ENCODE assay signal across 8 mouse cellular contexts in the genomic region with DNA sequence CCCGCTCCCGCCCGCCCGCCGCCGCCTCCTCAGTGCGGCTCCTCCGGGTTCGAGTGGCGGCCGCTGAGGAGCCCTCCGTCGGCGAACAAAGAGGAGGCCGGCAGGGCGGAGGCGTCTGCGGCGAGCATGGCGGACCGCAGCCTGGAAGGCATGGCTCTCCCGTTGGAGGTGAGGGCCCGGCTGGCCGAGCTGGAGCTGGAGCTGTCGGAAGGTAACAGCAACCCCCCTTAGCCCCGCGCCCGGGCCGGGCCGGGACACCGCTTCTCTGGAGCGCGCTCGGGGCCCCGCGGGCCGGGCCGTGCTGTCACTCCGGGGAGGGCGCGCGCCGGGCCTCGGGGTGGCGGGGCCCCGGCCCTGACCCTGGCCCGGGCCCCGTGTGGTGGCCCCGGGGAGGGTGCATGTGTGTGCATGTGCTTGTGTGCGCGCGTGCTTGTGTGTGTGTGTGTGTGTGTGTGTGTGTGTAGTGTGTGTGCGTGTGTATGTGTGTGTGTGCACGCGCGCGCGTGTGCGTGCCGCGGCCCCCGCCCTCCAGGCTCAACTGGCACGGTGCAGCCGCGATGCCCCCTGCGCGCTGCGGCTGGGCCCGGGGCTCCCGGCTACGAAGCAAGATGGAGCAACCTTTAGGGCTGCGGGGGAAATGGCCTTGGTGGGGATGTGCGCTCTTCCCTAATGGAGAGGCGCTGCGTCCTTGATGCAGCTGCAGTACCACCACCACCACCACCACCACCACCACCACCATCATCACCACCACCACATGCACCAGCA. TPM values are rescaled to one million over a fixed set of nuclear protein-coding genes. Genes with fewer than 3 reads are reported as not detected.
DNase-seq lines count a peak whose midpoint lies in the region; ATAC-seq and TF ChIP-seq lines count a peak whose summit lies in the region.

No protein-coding gene starts in this region.

- no peaks in the 10 kb centered on the region for H3K9me3 ChIP-seq in kidney, embryonic 16.5 days (ENCODE audit: low read length)
- no peaks in the 10 kb centered on the region for H3K9me3 ChIP-seq in liver, embryonic 12.5 days (replicated peaks)
- H3K9me3 ChIP-seq in neural tube, embryonic 11.5 days (ENCODE audit: control insufficient read depth, low read length) = no peaks in the 10 kb centered on the region

- 1% methylated on average over 55 of the region's 75 CpGs for WGBS in heart, adult 2 months
- under 1% methylated on average over 61 of the region's 75 CpGs for WGBS in kidney, embryonic 16.5 days
- WGBS in liver, embryonic 12.5 days (ENCODE audit: insufficient replicate concordance) = under 1% methylated on average over 71 of the region's 75 CpGs
- under 1% methylated on average over 45 of the region's 75 CpGs for WGBS in neural tube, embryonic 11.5 days

- TF ChIP-seq POLR2A in heart, adult 2 months (IDR thresholded peaks at IDR 0.05; ENCODE audit: insufficient read depth, low read depth, low read length) = no peak

- TF ChIP-seq CTCF in heart, adult 2 months (IDR thresholded peaks at IDR 0.05) = no peak

- intact Hi-C loops in heart, adult 2 months (cut with DNase I) = loop anchor here (1.0 to 5.0 kb wide), 6 partner anchors 95 to 490 kb away; partner anchors contain the start of genes Gtpbp4, Larp4b and Zmynd11

- no peak for TF ChIP-seq EP300 in heart, adult 2 months (IDR thresholded peaks at IDR 0.05; ENCODE audit: insufficient read depth, low read depth, low read length)

- ATAC-seq in kidney, embryonic 16.5 days (ENCODE audit: low FRiP score, low TSS enrichment) = peak; percentile 85
- ATAC-seq in liver, embryonic 12.5 days = peak; percentile 69
- peak; percentile 84 for ATAC-seq in neural tube, embryonic 11.5 days (ENCODE audit: insufficient read depth, low FRiP score, low TSS enrichment)

- peak; percentile 61 to 65 for DNase-seq in right cerebral cortex, postnatal 10 days (ENCODE audit: low spot score in 2 of 2)
- no peak for DNase-seq in right cerebral cortex, postnatal 25 days
- peak; percentile 79 for DNase-seq in embryo, embryonic 9.5 days (ENCODE audit: extremely low spot score)
- peak; percentile 71 to 78 for DNase-seq in heart, adult 2 months
- peak; percentile 72 for DNase-seq in neural tube, embryonic 11.5 days (ENCODE audit: low spot score)
- DNase-seq in testis, postnatal 14 days (ENCODE audit: low spot score) = peak; percentile 68

- peak overlapping the region; percentile 86 for H3K4me3 ChIP-seq in heart, adult 2 months
- peak overlapping the region; percentile 93 for H3K4me3 ChIP-seq in kidney, embryonic 16.5 days (ENCODE audit: low read length)
- peak overlapping the region; percentile 63 for H3K4me3 ChIP-seq in liver, embryonic 12.5 days
- peak overlapping the region; percentile 93 for H3K4me3 ChIP-seq in neural tube, embryonic 11.5 days (ENCODE audit: low read depth, low read length)

- peak overlapping the region; percentile 98 for H3K9ac ChIP-seq in heart, adult 2 months (ENCODE audit: low read depth, low read length)
- peak overlapping the region; percentile 97 for H3K9ac ChIP-seq in kidney, embryonic 16.5 days (replicated peaks; ENCODE audit: low read length)
- peak overlapping the region; percentile 70 for H3K9ac ChIP-seq in liver, embryonic 12.5 days
- H3K9ac ChIP-seq in neural tube, embryonic 11.5 days (ENCODE audit: low read length) = peak overlapping the region; percentile 98

- H3K27ac ChIP-seq in heart, adult 2 months = peak overlapping the region; percentile 96
- peak overlapping the region; percentile 98 for H3K27ac ChIP-seq in kidney, embryonic 16.5 days (ENCODE audit: low read length)
- H3K27ac ChIP-seq in liver, embryonic 12.5 days = peak overlapping the region; percentile 74
- peak overlapping the region; percentile 96 for H3K27ac ChIP-seq in neural tube, embryonic 11.5 days (ENCODE audit: low read depth, low read length)

- peaks cover 5% of the 10 kb centered on the region; the same call in 1 of the 2 replicates for H3K4me1 ChIP-seq in heart, adult 2 months (ENCODE audit: control insufficient read depth, insufficient read depth, low read length)
- peaks cover 14% of the 10 kb centered on the region for H3K4me1 ChIP-seq in kidney, embryonic 16.5 days (ENCODE audit: insufficient read depth, low read length)
- peaks cover 8% of the 10 kb centered on the region; the same call in 1 of the 2 replicates for H3K4me1 ChIP-seq in liver, embryonic 12.5 days
- peaks cover 9% of the 10 kb centered on the region for H3K4me1 ChIP-seq in neural tube, embryonic 11.5 days (ENCODE audit: control insufficient read depth, insufficient read depth, low read length)

- H3K79me2 ChIP-seq in heart, adult 2 months (replicated peaks; ENCODE audit: control insufficient read depth, insufficient read depth, low read length) = peaks cover 4% of the 10 kb centered on the region

- H3K4me2 ChIP-seq in kidney, embryonic 16.5 days (replicated peaks; ENCODE audit: low read depth, low read length) = peak overlapping the region; percentile 95
- peak overlapping the region; percentile 79 for H3K4me2 ChIP-seq in liver, embryonic 12.5 days
- H3K4me2 ChIP-seq in neural tube, embryonic 11.5 days (ENCODE audit: low read depth) = peak overlapping the region; percentile 76

- peaks cover 17% of the 10 kb centered on the region for H3K36me3 ChIP-seq in heart, adult 2 months (ENCODE audit: control insufficient read depth, insufficient read depth, low read length)
- H3K36me3 ChIP-seq in kidney, embryonic 16.5 days (ENCODE audit: insufficient read depth, low read length) = no peaks in the 10 kb centered on the region
- H3K36me3 ChIP-seq in liver, embryonic 12.5 days = no peaks in the 10 kb centered on the region
- H3K36me3 ChIP-seq in neural tube, embryonic 11.5 days (ENCODE audit: control insufficient read depth, insufficient read depth, low read length) = no peaks in the 10 kb centered on the region

- no peaks in the 10 kb centered on the region for H3K27me3 ChIP-seq in heart, adult 2 months (ENCODE audit: control insufficient read depth, insufficient read depth, low read length)
- no peaks in the 10 kb centered on the region for H3K27me3 ChIP-seq in kidney, embryonic 16.5 days (ENCODE audit: insufficient read depth, low read length)
- H3K27me3 ChIP-seq in liver, embryonic 12.5 days (replicated peaks) = peaks cover 48% of the 10 kb centered on the region
- no peaks in the 10 kb centered on the region for H3K27me3 ChIP-seq in neural tube, embryonic 11.5 days (ENCODE audit: control insufficient read depth, insufficient read depth, low read length)

RNA-seq across cellular contexts. Expression of gene Dip2c, which starts 0.7 kb away (rescaled TPM):
- total RNA-seq in heart, adult 2 months (2021) = 10 to 100 TPM; 36.3 to 43.7 TPM
- 19.1 and 39.9 TPM in 2 replicates for polyA plus RNA-seq in heart, adult 2 months (2012; rRNA removed)
- polyA plus RNA-seq in kidney, embryonic 16.5 days (2015; fragmentation: Nextera tagmentation; extraction: Ambion mirVana) = 4.3 and 4.6 TPM in 2 replicates
- polyA plus RNA-seq in liver, embryonic 12.5 days (2016; fragmentation: Nextera tagmentation; extraction: Ambion mirVana) = 1.2 TPM in 2 replicates
- 11.3 and 11.5 TPM in 2 replicates for polyA plus RNA-seq in neural tube, embryonic 11.5 days (2014; fragmentation: Nextera tagmentation; extraction: Ambion mirVana)
